Mouse (Mus musculus): ENCODE results near the gene Coro1b.
"Not testable (repeated sequence)": the region's sequence is repeated elsewhere in the genome, so short reads cannot be mapped to it uniquely, and the experiment has no call there.

Gene Coro1b

DNA sequence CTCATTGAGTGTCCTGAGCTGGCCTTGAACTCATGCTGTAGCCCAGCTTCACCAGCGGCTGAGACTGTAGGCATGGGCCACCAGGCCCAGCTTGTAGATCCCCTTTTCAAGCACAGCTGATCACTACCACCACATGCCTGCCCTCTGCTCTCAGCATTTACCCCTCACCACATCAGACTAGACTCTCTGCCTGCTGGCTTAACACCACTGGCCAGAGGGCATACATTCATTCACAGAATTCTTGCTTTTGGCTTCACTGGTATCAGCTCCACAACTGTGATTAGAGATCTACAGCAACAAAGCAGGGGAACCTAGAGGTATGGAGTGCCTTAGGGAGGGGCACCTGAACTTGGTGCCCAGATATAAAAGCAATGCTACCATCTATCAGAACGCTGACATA, 27.9 kb upstream of the Coro1b start:
- no peak for DNase-seq (ENCODE audit: low read depth, low spot score)

DNA sequence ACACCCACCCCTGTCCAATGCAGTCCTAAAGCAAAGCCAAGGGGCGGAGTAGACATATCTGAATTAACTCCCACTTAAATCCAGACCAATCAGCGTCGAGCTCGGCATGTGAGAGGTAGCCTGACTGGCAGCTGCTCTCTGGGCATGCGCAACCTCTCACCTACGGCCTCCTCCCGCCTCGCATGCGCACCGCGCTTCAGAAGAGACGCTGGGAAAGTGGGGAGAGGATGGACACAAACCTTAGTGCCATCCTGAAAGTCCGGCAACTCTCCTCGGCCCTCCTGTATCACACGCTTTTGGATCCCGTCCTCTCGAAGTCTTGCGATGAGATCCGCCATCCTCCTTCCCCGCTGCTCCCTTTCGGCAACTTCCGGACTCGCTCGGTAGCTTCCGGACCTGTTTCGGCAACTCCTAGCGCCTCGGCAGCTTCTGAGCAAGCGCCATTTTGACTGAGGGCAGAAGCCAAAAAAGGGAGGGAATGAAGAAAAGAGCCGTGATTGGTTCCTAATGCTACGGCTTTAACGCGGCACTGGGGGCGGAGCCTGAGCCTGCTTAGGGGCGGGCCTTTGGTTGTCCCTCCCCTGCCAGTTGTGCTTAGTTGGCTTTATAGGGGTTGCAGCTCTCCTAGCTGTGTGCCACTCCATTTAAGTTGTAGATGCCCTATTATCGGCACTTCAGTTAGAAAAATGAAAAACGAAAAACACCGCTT, 27.2 kb upstream of the Coro1b start:
- peak; percentile 98 for DNase-seq (ENCODE audit: low read depth, low spot score)

DNA sequence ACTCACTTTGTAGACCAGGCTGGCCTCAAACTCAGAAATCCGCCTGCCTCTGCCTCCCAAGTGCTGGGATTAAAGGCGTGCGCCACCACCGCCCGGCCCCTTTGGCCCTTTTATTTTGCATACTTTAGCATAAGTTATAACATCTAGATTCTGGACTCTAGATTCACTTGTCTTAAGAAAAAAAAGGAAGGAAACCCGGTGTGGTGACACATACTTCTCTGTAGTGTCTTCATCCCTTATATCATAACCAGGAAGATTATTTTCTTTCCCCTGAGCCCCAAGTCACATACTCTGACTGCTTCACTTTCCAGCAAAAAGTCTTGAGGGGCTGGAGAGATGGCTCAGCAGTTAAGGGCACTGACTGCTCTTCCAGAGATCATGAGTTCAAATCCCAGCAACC, 26.5 kb upstream of the Coro1b start:
- not testable (repeated sequence) for DNase-seq (ENCODE audit: low read depth, low spot score)

DNA sequence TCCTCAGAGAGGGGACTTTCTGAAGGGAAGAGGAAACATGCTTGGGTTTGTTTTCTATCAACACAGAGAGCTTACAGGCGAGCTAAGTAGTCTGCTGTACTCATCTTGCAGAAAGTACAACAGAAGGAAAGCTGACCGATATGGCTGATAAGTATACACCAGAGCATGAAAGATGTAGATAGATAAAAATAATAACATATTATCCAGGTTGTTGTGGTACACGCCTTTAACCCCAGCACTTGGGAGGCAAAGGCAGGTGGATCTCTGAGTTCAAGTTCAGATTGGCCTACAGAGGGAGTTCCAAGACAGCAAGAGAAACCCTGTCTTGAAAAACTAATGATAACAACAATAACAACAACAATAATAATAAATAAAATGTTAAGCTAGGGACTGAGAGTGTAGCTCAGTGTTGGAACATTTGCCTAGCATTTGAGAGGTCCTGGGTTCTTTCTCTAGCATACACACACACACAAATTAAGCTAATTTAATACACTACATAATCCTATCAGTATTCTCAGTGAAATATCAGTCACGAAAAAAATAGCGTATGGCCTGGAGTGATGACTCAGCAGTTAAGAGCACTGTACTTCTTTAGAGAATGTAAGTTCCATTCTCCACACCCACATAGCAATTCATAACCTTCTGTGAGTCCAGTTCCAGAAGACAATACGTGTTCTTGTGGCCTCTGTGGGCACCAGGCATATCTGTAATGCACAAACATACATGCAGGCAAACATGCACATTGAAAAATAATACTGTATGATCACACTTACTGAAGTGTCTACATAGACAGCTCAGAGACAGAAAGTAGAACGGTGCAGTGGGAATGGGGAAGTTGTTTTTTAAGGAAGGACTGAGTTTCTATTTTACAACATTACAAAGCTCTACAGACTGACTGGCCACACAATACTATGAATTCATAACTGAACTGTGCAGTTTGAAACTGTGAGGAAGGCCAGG, 25.7 kb upstream of the Coro1b start:
- no peak for DNase-seq (ENCODE audit: low read depth, low spot score)

DNA sequence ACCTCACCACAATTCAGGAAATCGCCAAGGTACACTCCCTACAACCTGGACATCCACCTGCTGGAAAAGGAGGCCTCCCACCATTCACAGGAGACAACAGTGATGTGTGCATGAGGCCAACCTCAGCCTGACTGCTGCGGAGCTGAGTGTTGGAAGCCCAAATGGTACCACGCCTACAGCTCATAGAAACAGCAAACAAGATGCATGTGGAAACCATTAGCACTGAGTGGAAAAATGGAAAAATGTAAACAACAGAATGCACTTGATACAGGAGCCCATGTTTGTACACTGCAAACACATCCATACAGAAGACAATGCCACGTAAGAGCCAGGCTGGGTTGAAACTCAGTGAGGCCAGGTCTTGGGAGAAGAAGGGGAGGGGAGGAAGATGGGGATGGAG, 24.0 kb upstream of the Coro1b start:
- no peak for DNase-seq (ENCODE audit: low read depth, low spot score)

DNA sequence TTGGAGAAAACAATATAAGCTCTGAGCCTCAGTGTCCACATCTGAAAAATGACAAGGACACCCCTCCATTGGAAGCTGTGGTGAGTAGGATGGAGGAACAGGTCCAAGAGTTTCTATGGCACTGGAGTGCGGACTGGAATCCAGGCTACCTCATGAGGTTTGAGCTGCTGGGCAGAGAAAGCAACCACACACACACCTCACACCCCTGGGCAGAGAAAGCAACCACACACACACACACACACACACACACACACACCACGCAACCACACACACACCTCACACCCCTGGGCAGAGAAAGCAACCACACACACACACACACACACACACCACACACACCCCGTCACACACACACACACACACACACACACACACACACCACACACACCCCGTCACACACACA, 23.2 kb upstream of the Coro1b start:
- not testable (repeated sequence) for DNase-seq (ENCODE audit: low read depth, low spot score)

DNA sequence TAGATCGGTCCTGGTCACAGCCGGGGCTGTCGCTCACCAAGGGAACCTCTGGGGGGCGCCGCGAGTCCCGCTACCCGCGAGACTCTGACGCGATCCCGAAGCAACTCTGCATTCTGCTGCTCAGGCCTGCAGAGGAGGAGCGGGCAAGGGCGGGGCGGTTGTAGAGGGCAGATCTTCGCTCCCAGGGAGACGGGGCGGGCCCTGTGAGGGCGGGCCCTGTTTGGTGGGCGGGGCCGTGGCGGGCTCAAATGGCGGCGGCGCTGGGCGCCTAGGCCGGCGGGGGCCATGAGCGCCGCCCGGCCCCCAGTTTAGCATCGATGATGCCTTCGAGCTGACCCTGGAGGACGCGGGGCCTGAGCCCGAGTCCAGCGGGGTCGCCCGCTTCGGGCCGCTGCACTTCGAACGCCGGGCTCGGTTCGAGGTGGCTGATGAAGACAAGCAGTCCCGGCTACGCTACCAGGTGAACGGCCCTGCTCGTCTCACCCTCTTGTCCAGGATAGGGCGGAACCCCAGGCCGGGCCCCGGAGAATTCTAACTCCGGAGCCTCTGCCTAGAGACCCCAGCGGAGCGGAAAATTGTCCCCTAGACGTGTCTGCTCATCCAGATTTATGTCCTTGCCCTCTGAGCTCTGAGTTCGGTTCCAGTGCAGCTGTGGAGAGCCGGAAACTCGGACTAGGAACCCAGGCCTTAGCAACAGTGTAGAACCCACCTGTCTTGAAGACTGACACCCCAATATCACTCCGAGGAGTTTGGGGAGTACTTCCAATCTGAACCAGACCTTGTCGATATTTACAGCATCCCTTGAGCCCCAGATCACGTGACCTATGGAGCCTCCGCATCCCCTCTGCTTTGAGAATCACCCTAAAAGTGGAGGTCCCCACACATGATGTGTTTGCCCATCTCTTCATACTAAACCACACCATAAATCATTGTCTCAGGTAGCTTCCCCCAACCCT, 22.4 kb upstream of the Coro1b start, which contains the start of gene Aip:
Gene Aip (minus strand): TSS at position 118 of the 956 bp plus-strand sequence.
- peak; percentile 98 for DNase-seq (ENCODE audit: low read depth, low spot score)

DNA sequence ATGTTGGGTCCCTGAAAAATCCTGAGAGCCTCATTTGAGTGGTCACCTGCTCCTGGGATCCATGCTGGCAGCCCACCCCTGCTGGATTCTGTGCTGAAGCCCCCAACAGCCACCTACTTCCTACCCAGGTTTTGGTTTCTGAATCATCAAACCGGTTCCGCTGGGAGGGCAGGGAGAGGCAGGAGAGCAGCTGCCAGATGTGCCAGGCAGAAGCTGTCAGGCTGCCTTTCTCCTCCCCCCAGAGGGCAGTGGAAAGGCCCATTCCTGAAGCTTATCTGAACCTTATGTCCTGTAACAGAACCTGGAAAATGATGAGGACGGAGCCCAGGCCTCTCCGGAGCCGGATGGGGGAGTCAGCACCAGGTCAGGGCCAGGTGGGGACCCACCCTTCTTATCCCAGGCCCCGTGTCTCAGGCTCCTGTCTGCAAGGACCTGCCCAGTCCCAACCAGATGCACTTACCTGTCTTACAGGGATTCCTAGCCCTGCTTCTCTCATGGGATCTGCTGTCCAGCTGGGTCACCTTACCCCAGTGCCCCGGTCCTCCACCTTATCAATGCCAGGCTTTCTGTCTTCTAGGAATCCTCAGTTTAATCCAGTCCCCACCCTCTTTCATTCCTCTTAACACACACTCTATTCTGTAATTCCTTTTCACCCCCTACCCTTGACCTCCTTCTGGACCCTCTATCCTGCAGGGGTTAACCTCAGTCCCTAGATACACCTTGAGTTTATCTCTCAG, 21.5 kb upstream of the Coro1b start:
- no peak for DNase-seq (ENCODE audit: low read depth, low spot score)

DNA sequence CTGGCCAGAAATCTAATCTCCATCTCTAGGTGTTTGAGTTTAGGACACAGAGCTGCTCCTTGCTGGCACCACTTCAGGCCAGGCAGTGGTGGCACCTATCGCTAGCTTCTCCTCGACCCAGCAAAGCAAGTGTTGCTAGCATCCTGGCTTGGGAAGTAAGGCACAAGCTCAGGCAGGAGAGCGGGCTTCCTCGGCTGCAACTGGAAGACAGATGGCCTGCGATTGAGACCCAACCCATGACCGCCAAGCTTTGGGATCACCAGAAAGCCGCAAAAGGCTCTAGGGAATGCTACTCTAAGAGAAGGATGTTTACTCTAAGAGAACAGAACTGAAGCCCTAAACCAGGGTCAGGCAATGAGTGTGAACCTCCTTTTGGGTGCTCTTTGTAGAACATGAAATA, 19.0 kb upstream of the Coro1b start:
- no peak for DNase-seq (ENCODE audit: low read depth, low spot score)

DNA sequence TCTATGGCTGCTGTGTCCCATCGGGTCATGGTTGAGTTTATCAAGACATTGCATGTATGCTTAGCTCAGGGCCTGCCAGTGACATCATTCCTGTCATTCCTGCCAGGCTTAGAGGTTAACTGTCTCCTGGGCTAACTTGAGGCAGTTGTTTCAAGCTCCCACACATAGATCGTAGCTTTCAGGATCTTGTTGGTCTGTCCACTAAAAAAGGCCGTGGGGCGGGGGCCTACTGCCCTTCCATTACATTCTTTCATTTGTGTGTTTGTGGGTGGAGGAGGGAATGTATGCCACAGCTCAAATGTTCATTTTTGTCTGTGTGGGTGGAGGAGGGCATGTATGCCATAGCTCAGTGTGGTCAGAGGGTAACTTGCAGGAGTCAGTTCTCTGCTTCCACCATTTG, 18.3 kb upstream of the Coro1b start:
- DNase-seq (ENCODE audit: low read depth, low spot score) = no peak

DNA sequence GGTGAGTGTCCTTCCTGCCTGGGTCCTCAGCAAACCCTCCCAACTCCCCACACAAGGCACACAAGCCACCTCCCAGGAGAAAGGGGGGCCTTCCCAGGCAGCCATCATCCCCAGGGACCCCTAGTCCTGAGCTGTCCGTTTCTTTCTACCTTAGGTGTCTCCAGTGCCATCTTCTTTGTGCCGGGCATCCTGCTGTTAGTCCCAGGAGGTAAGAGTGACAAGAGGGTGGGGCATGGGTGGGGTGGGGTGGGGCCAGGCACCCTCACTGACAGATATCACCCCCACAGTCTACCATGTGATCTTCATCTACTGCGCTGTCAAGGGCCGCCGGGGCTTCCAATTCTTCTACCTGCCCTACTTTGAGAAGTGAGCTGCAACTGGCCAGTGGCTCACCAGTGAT, 17.3 kb upstream of the Coro1b start:
- DNase-seq (ENCODE audit: low read depth, low spot score) = no peak

DNA sequence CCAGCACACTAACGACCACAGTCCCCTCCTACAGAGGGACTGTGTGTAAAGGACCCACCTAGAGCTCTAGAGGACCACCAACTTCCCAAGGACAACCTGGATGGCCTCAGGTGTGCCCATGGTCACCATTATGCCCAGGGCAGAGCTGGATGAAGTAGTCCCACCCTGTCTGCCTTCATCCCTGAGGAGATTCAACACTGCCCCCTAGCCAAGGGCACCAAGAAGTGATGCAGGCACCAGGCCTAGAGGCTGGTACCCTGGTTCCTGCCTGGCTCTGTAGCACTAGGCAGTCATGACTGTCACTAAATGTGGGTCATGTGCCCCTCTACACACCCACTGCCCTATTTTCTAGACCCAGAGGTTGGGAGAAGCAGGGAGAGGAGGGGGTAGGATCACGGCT, 16.7 kb upstream of the Coro1b start:
- DNase-seq (ENCODE audit: low read depth, low spot score) = no peak

DNA sequence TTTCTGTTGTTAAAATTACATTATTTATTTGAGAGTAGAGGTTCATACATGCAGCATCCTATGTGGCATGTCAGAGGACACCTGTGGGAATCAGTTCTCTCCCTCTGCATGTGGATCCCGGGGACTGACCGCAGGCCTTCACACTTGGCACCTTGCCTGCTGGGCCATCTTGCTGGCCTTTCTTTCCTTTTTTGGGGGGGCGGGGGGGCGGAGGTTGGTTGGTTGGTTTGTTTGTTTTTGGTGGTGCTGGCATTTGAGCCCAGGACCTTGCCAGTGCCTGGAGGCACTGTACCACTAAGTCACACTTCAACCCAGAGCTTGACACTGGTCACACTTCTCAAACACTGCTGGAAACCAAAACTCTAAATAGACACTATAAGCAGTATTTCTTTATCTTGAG, 14.1 kb upstream of the Coro1b start:
- no peak for DNase-seq (ENCODE audit: low read depth, low spot score)

DNA sequence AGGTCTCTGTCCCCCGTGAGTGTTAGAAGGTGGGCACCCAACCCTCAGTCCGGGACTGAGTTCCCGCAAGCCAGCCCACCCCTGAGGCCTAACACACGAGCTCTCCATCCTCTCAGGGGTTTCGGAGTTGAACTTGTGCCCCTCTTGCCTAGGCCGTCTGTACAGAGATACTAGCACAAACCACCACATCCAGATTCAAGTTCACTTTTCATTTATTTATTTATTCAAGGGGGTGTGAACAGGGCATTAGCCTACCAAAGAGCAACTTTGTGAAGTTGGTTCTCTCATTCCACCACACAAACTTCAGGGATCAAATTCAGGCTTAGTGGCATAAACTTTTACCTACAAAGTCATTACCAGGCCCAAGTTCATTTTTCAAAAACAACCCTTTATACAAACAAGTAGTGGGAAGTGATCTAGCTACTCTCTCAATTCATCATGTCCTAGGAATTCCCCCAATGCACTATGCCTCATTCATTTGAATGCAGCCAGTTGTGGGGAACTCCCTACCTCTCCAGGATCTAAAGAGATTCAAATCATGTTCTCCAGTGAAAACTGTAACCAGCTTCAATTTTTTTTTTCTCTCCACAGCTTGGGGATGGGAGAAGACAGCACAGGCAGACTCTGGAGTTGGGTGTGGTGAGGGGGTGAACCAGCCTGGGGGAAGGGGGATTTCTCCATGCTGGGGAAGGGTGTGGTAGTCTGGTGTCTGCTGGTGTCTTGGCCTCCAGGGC, 13.0 kb upstream of the Coro1b start:
- DNase-seq (ENCODE audit: low read depth, low spot score) = not testable (repeated sequence)

DNA sequence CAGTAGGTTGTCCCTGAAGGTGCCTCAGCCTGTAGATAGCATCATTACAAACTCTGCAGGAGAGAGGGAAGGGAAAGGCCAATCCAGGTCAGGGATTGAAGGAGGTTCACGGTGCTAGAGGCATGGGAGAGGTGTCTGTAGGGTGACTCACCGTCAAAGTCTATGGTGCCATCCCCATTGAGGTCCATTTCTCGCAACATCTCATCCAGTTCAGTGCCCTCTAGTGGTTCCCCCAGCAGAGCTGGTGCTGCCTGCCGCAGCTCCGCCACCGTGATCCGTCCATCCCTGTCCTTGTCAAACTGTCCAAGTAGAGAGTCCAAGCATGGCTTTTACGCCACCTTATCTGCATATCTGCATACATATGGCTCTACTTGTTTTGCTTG, 12.5 kb upstream of the Coro1b start:
- not testable (repeated sequence) for DNase-seq (ENCODE audit: low read depth, low spot score)

DNA sequence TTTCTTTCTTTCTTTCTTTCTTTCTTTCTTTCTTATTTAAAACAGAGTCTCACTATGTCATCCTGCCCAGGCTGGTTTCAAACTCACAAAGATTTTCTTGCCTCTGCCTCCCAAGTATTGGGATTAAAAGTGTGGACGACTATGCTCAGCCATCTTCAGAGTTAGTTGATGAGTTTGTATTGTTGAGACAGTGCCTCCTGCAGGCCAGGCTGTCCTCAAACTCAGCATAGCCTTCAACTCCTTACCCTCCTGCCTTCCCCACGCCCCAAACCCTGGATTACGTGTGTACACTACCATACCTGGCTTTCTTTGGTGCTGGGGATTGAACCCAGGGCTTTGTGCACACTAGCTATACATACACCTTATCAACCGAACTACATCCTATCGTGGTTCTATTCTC, 12.0 kb upstream of the Coro1b start:
- DNase-seq (ENCODE audit: low read depth, low spot score) = no peak

DNA sequence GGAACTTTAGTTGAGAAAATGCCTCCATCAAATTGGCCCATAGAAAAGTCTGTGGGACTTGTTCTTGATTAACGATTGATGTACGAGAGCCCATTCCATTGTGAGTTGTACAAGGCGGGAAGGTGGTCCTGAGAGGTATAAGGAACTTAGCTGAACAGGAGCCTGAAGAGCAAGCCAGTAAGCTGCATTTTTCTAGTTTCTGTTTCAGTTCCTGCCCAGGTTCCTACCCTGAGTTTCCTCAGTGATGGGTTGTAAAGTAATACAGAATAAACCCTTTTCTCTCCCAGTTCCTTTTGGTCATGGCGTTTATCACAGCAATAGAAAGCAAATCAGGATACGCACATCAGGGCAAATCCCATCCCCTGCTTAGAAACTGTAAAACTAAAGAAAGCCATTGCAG, 10.5 kb upstream of the Coro1b start:
- no peak for DNase-seq (ENCODE audit: low read depth, low spot score)

DNA sequence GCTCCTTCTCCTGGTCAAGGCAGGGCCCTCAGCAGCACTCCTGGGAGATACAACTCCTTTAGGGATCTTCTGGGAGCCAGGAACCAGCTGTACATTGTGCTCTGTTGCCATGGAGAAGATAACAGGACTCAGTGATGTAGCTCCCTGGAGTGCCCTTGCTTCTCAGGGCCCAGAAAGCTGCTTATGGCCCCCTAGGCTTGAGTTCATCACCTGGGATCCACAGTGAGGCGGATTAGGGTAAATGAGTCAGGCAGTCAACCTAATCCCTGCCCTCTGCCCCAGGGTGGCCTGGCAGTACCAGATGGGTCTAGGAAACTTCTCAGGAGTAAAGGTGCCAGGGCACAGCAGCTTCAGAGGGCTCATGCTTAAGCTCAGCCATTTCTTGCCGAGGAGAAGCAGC, 9.0 kb upstream of the Coro1b start, which contains the start of gene Gpr152:
Gene Gpr152 (plus strand): TSS at position 342 of the 400 bp plus-strand sequence.
- no peak for DNase-seq (ENCODE audit: low read depth, low spot score)

DNA sequence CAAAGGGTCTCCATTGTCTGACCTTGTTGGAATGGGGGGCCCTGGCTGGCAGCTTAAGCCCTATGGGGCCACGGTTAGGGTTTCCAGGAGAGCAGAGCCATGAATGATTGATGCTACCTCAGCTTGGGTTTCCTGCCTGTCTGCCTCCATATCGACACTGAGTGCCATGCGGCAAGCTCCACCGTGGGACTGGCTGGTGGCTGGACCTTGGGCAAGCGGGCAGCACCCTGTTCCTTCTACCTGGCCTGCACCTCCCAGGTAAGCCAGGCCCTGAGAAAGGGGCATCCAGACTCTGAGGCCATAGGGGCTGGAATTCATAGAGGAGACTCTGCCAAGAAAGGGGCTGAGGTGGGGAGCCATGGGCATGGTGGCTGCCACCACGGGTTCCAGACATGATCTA, 8.3 kb upstream of the Coro1b start:
- DNase-seq (ENCODE audit: low read depth, low spot score) = no peak

Measured in mesoderm, embryonic 11.5 days (tissue).